Mouse (Mus musculus) cortical plate, adult 2 months (tissue): ENCODE data around the gene Polr3b. TPM values are rescaled to one million over a fixed set of nuclear protein-coding genes. Genes with fewer than 3 reads are reported as not detected.

Experiments
- H3K27ac ChIP-seq: fragments of 200-500 bp; 2 replicates; pipeline ENCODE4 v1.5.1; 2012; ENCODE audit warnings: low read length, control low read depth, inconsistent platforms; ENCODE audit not compliant: insufficient read depth
- H3K4me1 ChIP-seq: fragments of 200-500 bp; 2 replicates; pipeline ENCODE4 v1.6.1; 2011; ENCODE audit warnings: low read length; ENCODE audit not compliant: control insufficient read depth, insufficient read depth
- H3K4me3 ChIP-seq: fragments of 200-500 bp; 2 replicates; pipeline ENCODE4 v1.5.1; 2011; ENCODE audit warnings: mild to moderate bottlenecking, low read length, control low read depth; ENCODE audit not compliant: insufficient read depth
- CTCF ChIP-seq: fragments of 200-500 bp; IDR thresholded peaks from 2 replicates; pipeline ENCODE4 v1.5.1; 2011; ENCODE audit warnings: mild to moderate bottlenecking, control low read depth, low read length; ENCODE audit not compliant: insufficient read depth; ENCODE audit errors: extremely low read depth
- POLR2A ChIP-seq: fragments of 200-500 bp; IDR thresholded peaks from 2 replicates; pipeline ENCODE4 v1.6.1; 2011; ENCODE audit warnings: mild to moderate bottlenecking, low read length, control low read depth; ENCODE audit not compliant: insufficient read depth; ENCODE audit errors: extremely low read depth
- polyA plus RNA-seq: library from polyadenylated mRNA; depleted of rRNA; stranded (reverse); fragments of >200 nt; gene quantifications from 2 replicates; pipeline ENCODE4 v1.2.3, GENCODE M21; 2012

The Polr3b gene
- polyA plus RNA-seq, 1 experiment: 7.1 TPM

- no peak for TF ChIP-seq CTCF
- TF ChIP-seq POLR2A: no peak
- Histone ChIP-seq H3K4me1 (no peaks in the 10 kb centered on the region), H3K4me3 (no peak overlapping the region), H3K27ac (no peak overlapping the region)
Observed at GRCm38 (mm10) chr10:84656618-84657017, 34.5 kb downstream of the Polr3b start.

GRCm38 (mm10) chr10:84657437-84658087 is 35.5 kb downstream of the Polr3b start:
- Histone ChIP-seq H3K4me3 (no peak overlapping the region), H3K4me1 (no peaks in the 10 kb centered on the region), H3K27ac (no peak overlapping the region)
- TF ChIP-seq POLR2A: no peak

- no peak for TF ChIP-seq CTCF
- TF ChIP-seq POLR2A: no peak
- no peaks in the 10 kb centered on the region for H3K4me1 ChIP-seq
- H3K27ac ChIP-seq: no peak overlapping the region
- H3K4me3 ChIP-seq: no peak overlapping the region
Observed at GRCm38 (mm10) chr10:84658088-84658848, 36.2 kb downstream of the Polr3b start.

GRCm38 (mm10) chr10:84659281-84659680 is 37.2 kb downstream of the Polr3b start:
- no peaks in the 10 kb centered on the region for H3K4me1 ChIP-seq
- TF ChIP-seq CTCF (no peak), POLR2A (no peak)
- no peak overlapping the region for H3K4me3 ChIP-seq
- no peak overlapping the region for H3K27ac ChIP-seq

- no peak overlapping the region for H3K4me3 ChIP-seq
- TF ChIP-seq CTCF (no peak), POLR2A (no peak)
- H3K4me1 ChIP-seq: no peaks in the 10 kb centered on the region
- no peak overlapping the region for H3K27ac ChIP-seq
Observed at GRCm38 (mm10) chr10:84662138-84662537, 40.0 kb downstream of the Polr3b start.

- no peak for TF ChIP-seq POLR2A
- TF ChIP-seq CTCF: no peak
- no peaks in the 10 kb centered on the region for H3K4me1 ChIP-seq
- H3K27ac ChIP-seq: no peak overlapping the region
- no peak overlapping the region for H3K4me3 ChIP-seq
Observed at GRCm38 (mm10) chr10:84665713-84666260, 43.7 kb downstream of the Polr3b start.

GRCm38 (mm10) chr10:84675653-84676052 is 53.6 kb downstream of the Polr3b start:
- no peak overlapping the region for H3K27ac ChIP-seq
- H3K4me3 ChIP-seq: no peak overlapping the region
- no peaks in the 10 kb centered on the region for H3K4me1 ChIP-seq
- TF ChIP-seq CTCF (no peak), POLR2A (no peak)

- Histone ChIP-seq H3K27ac (no peak overlapping the region), H3K4me3 (no peak overlapping the region), H3K4me1 (no peaks in the 10 kb centered on the region)
- no peak for TF ChIP-seq CTCF
- no peak for TF ChIP-seq POLR2A
Observed at GRCm38 (mm10) chr10:84676511-84676910, 54.4 kb downstream of the Polr3b start.

- Histone ChIP-seq H3K27ac (no peak overlapping the region), H3K4me3 (no peak overlapping the region), H3K4me1 (no peaks in the 10 kb centered on the region)
- TF ChIP-seq POLR2A: no peak
- no peak for TF ChIP-seq CTCF
Observed at GRCm38 (mm10) chr10:84677871-84678270, 55.8 kb downstream of the Polr3b start.

GRCm38 (mm10) chr10:84678441-84678840 is 56.3 kb downstream of the Polr3b start:
- no peak overlapping the region for H3K4me3 ChIP-seq
- H3K4me1 ChIP-seq: no peaks in the 10 kb centered on the region
- no peak for TF ChIP-seq POLR2A
- no peak for TF ChIP-seq CTCF

More at GRCm38 (mm10) chr10:84678441-84678840, 56.3 kb downstream of the Polr3b start:
- H3K27ac ChIP-seq: no peak overlapping the region
